ENCODE assay signal across 9 mouse cellular contexts in the genomic region with DNA sequence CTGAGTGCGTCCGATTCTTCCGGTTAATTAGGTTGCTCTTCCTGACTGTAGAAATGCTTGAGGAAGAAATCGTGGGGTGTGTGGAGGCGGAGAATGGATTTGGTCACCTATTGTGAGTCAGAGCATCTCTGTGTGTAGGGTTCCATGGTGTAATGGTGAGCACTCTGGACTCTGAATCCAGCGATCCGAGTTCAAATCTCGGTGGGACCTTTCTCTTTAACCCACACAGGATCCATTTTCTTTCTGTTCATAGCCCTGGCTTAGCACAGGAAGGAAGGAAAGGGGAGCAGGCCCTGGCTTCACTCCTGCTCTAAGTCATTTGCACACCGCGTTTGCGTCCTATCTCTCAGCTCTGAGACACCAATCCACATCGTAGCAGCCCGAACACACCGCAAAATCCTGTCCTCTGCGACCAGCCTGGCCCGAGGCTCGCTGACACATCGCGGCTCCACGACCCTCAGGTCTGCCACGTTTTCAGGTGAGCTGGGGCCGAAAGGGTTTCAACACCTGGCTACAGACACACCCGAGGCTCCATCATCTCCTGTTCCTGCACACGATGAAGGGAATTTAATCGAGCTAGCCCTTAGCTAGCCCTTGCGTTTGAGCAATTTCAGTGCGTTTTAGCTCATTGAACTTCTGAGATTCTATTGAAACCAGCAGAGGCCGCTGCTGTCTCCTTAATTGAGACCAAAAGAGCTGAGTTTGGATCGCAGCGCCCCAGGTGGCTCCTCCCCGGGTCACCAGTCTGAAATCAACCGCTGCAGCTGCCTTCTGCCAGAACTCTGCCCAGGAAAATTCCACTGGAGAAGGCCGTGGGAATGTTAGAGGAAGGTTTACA. TPM values are rescaled to one million over a fixed set of nuclear protein-coding genes. Genes with fewer than 3 reads are reported as not detected.
DNase-seq lines count a peak whose midpoint lies in the region; ATAC-seq and TF ChIP-seq lines count a peak whose summit lies in the region.
"Had no signal": no experiment of that assay in that cellular context is flagged by ENCODE, and none has a peak within 500 bp of the region (broad histone marks: within the 10 kb centered on the region; RNA-seq: fewer than 3 reads in every experiment).

No protein-coding gene starts in this region.

- peak overlapping the region; percentile 67 for H3K4me2 ChIP-seq in CH12.LX (ENCODE audit: insufficient read depth, low read depth, poor library complexity, severe bottlenecking)
- peak overlapping the region; percentile 71 for H3K4me2 ChIP-seq in neural tube, embryonic 13.5 days

- 1% methylated on average over 33 of the region's 33 CpGs for WGBS in large intestine, adult 2 months
- 2% methylated on average over 33 of the region's 33 CpGs for WGBS in neural tube, embryonic 13.5 days

- H3K4me3 ChIP-seq in CH12.LX (replicated peaks in 1 of 3; ENCODE audit: low read depth in 2 of 3, low read length in 2 of 3, poor library complexity in 1 of 3): peak overlapping the region; percentile 61 to 73 (median 64)
- peak overlapping the region; percentile 69 for H3K4me3 ChIP-seq in brown adipose tissue, adult 24 weeks (ENCODE audit: insufficient read depth, low read depth, low read length)
- peak overlapping the region; percentile 39 for H3K4me3 ChIP-seq in neural tube, embryonic 13.5 days

- peak overlapping the region; percentile 37 for H3K9ac ChIP-seq in CH12.LX (ENCODE audit: insufficient read depth, low read depth)
- H3K9ac ChIP-seq in neural tube, embryonic 13.5 days: peak overlapping the region; percentile 66

- peak; percentile 25 to 99; a peak in 2 of 4 replicates for TF ChIP-seq CTCF in CH12.LX (conservative IDR thresholded peaks at IDR 0.05 in 1 of 2, IDR thresholded peaks at IDR 0.05 in 1 of 2; ENCODE audit: low read depth in 2 of 2, low read length in 2 of 2)

- TF ChIP-seq RAD21 in CH12.LX (IDR thresholded peaks at IDR 0.05; ENCODE audit: low read depth, low read length): peak; percentile 84

- intact Hi-C loops in heart, postnatal 10 days (cut with DNase I): loop anchor here (1.0 to 10.0 kb wide), 2 partner anchors 198 to 333 kb away; partner anchors contain the start of gene Notch2

- peak; percentile 63 for ATAC-seq in erythroid progenitor cell, adult 5-6 weeks (replicated peaks; ENCODE audit: low FRiP score, poor library complexity, severe bottlenecking)
- peak; percentile 66 for ATAC-seq in neural tube, embryonic 13.5 days (ENCODE audit: low read depth)

- no peak for TF ChIP-seq POLR2A in CH12.LX (IDR thresholded peaks at IDR 0.05; ENCODE audit: low read depth, low read length)

- in situ Hi-C loops in CH12.LX (cut with MboI; ENCODE audit: low pct_ligation_motif_present, low pct_unique_long_range_greater_than_20kb, low sequenced_read_pairs): loop anchor here (5.0 to 25.0 kb wide), 2 partner anchors 86 to 481 kb away; partner anchors contain the start of gene Adam30

- peaks cover 3% of the 10 kb centered on the region for H3K27me3 ChIP-seq in CH12.LX (replicated peaks)
- peaks cover 31% of the 10 kb centered on the region for H3K27me3 ChIP-seq in neural tube, embryonic 13.5 days

- TF ChIP-seq EP300 in CH12.LX (IDR thresholded peaks at IDR 0.05; ENCODE audit: low read length): no peak

- no peaks in the 10 kb centered on the region for H3K9me3 ChIP-seq in CH12.LX (replicated peaks; ENCODE audit: low read length)
- H3K9me3 ChIP-seq in neural tube, embryonic 13.5 days: no peaks in the 10 kb centered on the region

- H3K79me2 ChIP-seq in CH12.LX (replicated peaks; ENCODE audit: control insufficient read depth, extremely low read depth, insufficient read depth, poor library complexity, severe bottlenecking): no peaks in the 10 kb centered on the region

- H3K27ac ChIP-seq in CH12.LX (ENCODE audit: insufficient read depth, low read depth): peak overlapping the region; percentile 85
- no peak overlapping the region for H3K27ac ChIP-seq in brown adipose tissue, adult 24 weeks (replicated peaks; ENCODE audit: low read depth, low read length)
- H3K27ac ChIP-seq in neural tube, embryonic 13.5 days (replicated peaks): no peak overlapping the region

- peak; percentile 91 for DNase-seq in CH12.LX (ENCODE audit: extremely low read depth)
- peak; percentile 61 to 71 for DNase-seq in heart, postnatal 10 days
- DNase-seq in large intestine, adult 2 months (ENCODE audit: low read depth, low spot score): peak; percentile 75
- DNase-seq in lung, adult 18-20 months: peak; percentile 81 to 85
- peak; percentile 23 for DNase-seq in testis, postnatal 14 days (ENCODE audit: low spot score)

- dilution Hi-C loops in CH12.LX (cut with MboI; ENCODE audit: extremely low pct_ligation_motif_present, extremely low pct_unique_long_range_greater_than_20kb, low sequenced_read_pairs): no loop called here

- H3K36me3 ChIP-seq in CH12.LX (replicated peaks in 1 of 2; ENCODE audit: control insufficient read depth in 1 of 2, insufficient read depth in 1 of 2, low read length in 1 of 2): no peaks in the 10 kb centered on the region
- H3K36me3 ChIP-seq in neural tube, embryonic 13.5 days: no peaks in the 10 kb centered on the region

- peaks cover 0 to 15% of the 10 kb centered on the region in 2 experiments; a peak in 2 of 4 replicates for H3K4me1 ChIP-seq in CH12.LX (ENCODE audit: control insufficient read depth in 1 of 2, insufficient read depth in 2 of 2)
- peaks cover 3% of the 10 kb centered on the region; the same call in 1 of the 2 replicates for H3K4me1 ChIP-seq in brown adipose tissue, adult 24 weeks (ENCODE audit: control insufficient read depth, insufficient read depth, insufficient read length, low read length)
- peaks cover 27% of the 10 kb centered on the region for H3K4me1 ChIP-seq in neural tube, embryonic 13.5 days (replicated peaks)

TF ChIP-seq in CH12.LX, 34 proteins besides CTCF, POLR2A, EP300 and RAD21 (continues in another document):
- TF ChIP-seq MAFK (IDR thresholded peaks at IDR 0.05; ENCODE audit: insufficient replicate concordance, low read length) (peak; percentile 89), TCF12 (IDR thresholded peaks at IDR 0.05; ENCODE audit: low read depth, low read length) (peak; percentile 42), MAZ (IDR thresholded peaks at IDR 0.05; ENCODE audit: low read depth, low read length) (0 out of 2 replicates have a peak, but pooled peaks have one; percentile 19), JUND (conservative IDR thresholded peaks at IDR 0.05; ENCODE audit: low read depth, low read length) (no peak), TBP (conservative IDR thresholded peaks at IDR 0.05; ENCODE audit: low read depth, low read length) (peak; percentile 99), ETS1 (conservative IDR thresholded peaks at IDR 0.05; ENCODE audit: low read depth, low read length) (no peak), E2F4 (IDR thresholded peaks at IDR 0.05; ENCODE audit: insufficient replicate concordance, low read depth, low read length) (0 out of 2 replicates have a peak, but pooled peaks have one; percentile 56), CHD2 (IDR thresholded peaks at IDR 0.05; ENCODE audit: low read length) (no peak; the same call in 1 of the 2 replicates), MEF2A (IDR thresholded peaks at IDR 0.05; ENCODE audit: borderline replicate concordance, low read depth, low read length) (no peak; the same call in 1 of the 2 replicates), KAT2A (IDR thresholded peaks at IDR 0.05; ENCODE audit: insufficient replicate concordance, low read length) (0 out of 2 replicates have a peak, but pooled peaks have one; percentile 12), NRF1 (IDR thresholded peaks at IDR 0.05; ENCODE audit: low read depth, low read length) (0 out of 2 replicates have a peak, but pooled peaks have one; percentile 5), ZNF384 (IDR thresholded peaks at IDR 0.05; ENCODE audit: low read depth, low read length) (no peak), IRF4 (IDR thresholded peaks at IDR 0.05; ENCODE audit: low read depth, low read length) (peak; percentile 97), BHLHE40 (IDR thresholded peaks at IDR 0.05; ENCODE audit: low read depth, low read length) (peak; percentile 31; the same call in 1 of the 2 replicates), SIN3A (IDR thresholded peaks at IDR 0.05; ENCODE audit: low read length) (peak; percentile 55; the same call in 1 of the 2 replicates), ZMIZ1 (IDR thresholded peaks at IDR 0.05; ENCODE audit: low read depth, low read length) (no peak), NELFE (IDR thresholded peaks at IDR 0.05; ENCODE audit: low read depth, low read length) (peak; percentile 67)

RNA-seq across cellular contexts. Expression of gene Gm17651, which starts 7.0 kb away (rescaled TPM):
- not detected in 2 replicates for total RNA-seq in CH12.LX (2012; rRNA removed)
- not detected in 2 replicates for total RNA-seq in CH12.LX (2014; rRNA removed)
- polyA plus RNA-seq in CH12.LX (2012; ENCODE audit: insufficient read length, low read depth): not detected in 2 replicates
- polyA plus RNA-seq in brown adipose tissue, adult 24 weeks (2012; ENCODE audit: insufficient read depth, insufficient read length, missing spikeins): not detected in 2 replicates
- total RNA-seq in erythroid progenitor cell, adult 5-6 weeks (2015; ENCODE audit: low replicate concordance): not detected in 2 replicates
- not detected in 2 replicates for total RNA-seq in erythroid progenitor cell, adult 5-6 weeks (2017; ENCODE audit: low replicate concordance)
- total RNA-seq in heart, postnatal 10 days (2021): not detected
- polyA plus RNA-seq in large intestine, adult 2 months (2012; rRNA removed): not detected in 2 replicates
- not detected in 2 replicates for polyA plus RNA-seq in neural tube, embryonic 13.5 days (2015; fragmentation: Nextera tagmentation; extraction: Ambion mirVana)
- total RNA-seq: gastrocnemius, postnatal 4 days had no signal

RNA-seq across cellular contexts. Expression of gene Prkab2, which starts 23.5 kb away (rescaled TPM):
- total RNA-seq in CH12.LX (2012; rRNA removed): 0.46 and 0.68 TPM in 2 replicates
- 1.2 and 1.4 TPM in 2 replicates for total RNA-seq in CH12.LX (2014; rRNA removed)
- polyA plus RNA-seq in CH12.LX (2012; ENCODE audit: insufficient read length, low read depth): 1.4 and 1.5 TPM in 2 replicates
- polyA plus RNA-seq in brown adipose tissue, adult 24 weeks (2012; ENCODE audit: insufficient read depth, insufficient read length, missing spikeins): 4.3 and 9.1 TPM in 2 replicates
- total RNA-seq in erythroid progenitor cell, adult 5-6 weeks (2015; ENCODE audit: low replicate concordance): 0.36 and 0.42 TPM in 2 replicates
- total RNA-seq in erythroid progenitor cell, adult 5-6 weeks (2017; ENCODE audit: low replicate concordance): 0.38 and 0.64 TPM in 2 replicates
- total RNA-seq in heart, postnatal 10 days (2021): 10 to 100 TPM; 17.5 to 18.8 TPM
- polyA plus RNA-seq in large intestine, adult 2 months (2012; rRNA removed): 2.8 and 4.0 TPM in 2 replicates
- 11.6 and 11.9 TPM in 2 replicates for polyA plus RNA-seq in neural tube, embryonic 13.5 days (2015; fragmentation: Nextera tagmentation; extraction: Ambion mirVana)

RNA-seq across cellular contexts. Expression of gene Fmo5, which starts 52.9 kb away (rescaled TPM):
- 0.25 and 0.55 TPM in 2 replicates for total RNA-seq in CH12.LX (2012; rRNA removed)
- total RNA-seq in CH12.LX (2014; rRNA removed): 0.40 and 0.41 TPM in 2 replicates
- polyA plus RNA-seq in CH12.LX (2012; ENCODE audit: insufficient read length, low read depth): 0.39 and 0.60 TPM in 2 replicates
- polyA plus RNA-seq in brown adipose tissue, adult 24 weeks (2012; ENCODE audit: insufficient read depth, insufficient read length, missing spikeins): 10.9 and 19.2 TPM in 2 replicates
- 2.1 and 3.2 TPM in 2 replicates for total RNA-seq in erythroid progenitor cell, adult 5-6 weeks (2015; ENCODE audit: low replicate concordance)
- 0.83 and 0.90 TPM in 2 replicates for total RNA-seq in erythroid progenitor cell, adult 5-6 weeks (2017; ENCODE audit: low replicate concordance)
- 1 to 10 TPM; 7.5 to 7.6 TPM for total RNA-seq in heart, postnatal 10 days (2021)
- 24.1 and 58.0 TPM in 2 replicates for polyA plus RNA-seq in large intestine, adult 2 months (2012; rRNA removed)
- polyA plus RNA-seq in neural tube, embryonic 13.5 days (2015; fragmentation: Nextera tagmentation; extraction: Ambion mirVana): 0.34 and 1.2 TPM in 2 replicates

Comparison
In these comparisons a context has a peak if more than half of its experiments do, and no peak if none do; other contexts are left out.
1. DNase-seq: peak in every context shown above with its lines; median percentile 91 in CH12.LX; 83 in lung, adult 18-20 months; 75 in large intestine, adult 2 months; 66 in heart, postnatal 10 days; 23 in testis, postnatal 14 days.